Mouse (Mus musculus) right cerebral cortex, adult 2 months (tissue): ENCODE data around the gene Vmn2r1.

Experiments
- DNase-seq, 2 experiments: peaks; one replicate each; pipeline ENCODE4 v3.0.0; 2021 to 2022; ENCODE audit warnings: low spot score in 2 of 2

Gene Vmn2r1

DNA sequence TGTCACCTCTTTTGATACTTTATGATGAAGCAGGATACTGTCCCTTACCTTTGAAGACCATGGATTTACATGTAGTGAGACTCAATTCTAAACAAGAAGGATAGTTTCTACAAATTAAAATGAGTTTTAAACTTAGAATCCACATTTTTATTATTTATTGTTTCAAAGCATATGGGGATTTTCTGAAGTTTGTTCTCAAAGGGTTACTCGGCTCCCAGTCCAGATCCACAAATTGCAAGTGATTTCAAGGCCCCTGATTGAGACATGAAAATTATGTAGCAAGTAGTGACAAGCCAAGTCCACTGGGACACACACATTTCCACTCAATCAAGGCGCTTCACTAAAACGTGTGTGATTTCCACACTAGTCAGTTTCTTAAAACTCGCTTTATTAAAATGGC lies at the start of gene Vmn2r1:
Vmn2r1 (plus strand) TSS at position 301 of the 400 bp plus-strand sequence.
- no peak for DNase-seq

DNA sequence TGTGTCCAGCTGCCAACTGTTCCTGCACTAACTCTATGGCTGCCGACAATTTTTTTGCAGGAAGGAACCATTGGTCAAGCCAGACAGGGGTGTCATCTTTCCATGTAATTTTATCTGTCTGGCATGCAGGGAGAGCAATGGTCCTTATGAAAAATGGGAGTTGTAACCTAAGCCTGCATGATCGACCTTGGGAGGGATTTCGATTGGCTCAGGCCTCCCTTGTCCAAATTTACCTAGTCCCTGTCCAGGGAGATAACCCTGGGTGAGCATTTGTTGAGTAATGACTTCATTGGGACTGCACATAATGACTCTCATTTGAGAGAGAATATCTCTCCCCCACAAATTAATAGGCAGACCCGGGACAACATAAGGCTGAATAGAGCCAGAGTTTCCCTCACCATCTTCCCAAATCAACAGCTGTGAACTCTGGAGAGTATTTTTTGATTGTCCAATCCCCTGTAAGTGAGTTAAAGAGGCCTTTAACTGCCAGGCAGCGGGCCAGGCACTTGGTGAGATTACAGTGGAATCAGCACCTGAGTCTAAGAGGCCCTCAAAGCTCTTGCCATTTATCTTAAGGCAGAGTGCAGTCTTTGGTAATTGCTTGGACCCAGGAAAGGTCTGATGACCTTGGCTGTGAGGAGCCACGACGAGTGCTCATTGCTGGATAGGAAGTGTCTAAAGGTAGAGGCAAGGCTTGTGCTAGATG lies 43.1 kb upstream of the Vmn2r1 start:
- no peak for DNase-seq

DNA sequence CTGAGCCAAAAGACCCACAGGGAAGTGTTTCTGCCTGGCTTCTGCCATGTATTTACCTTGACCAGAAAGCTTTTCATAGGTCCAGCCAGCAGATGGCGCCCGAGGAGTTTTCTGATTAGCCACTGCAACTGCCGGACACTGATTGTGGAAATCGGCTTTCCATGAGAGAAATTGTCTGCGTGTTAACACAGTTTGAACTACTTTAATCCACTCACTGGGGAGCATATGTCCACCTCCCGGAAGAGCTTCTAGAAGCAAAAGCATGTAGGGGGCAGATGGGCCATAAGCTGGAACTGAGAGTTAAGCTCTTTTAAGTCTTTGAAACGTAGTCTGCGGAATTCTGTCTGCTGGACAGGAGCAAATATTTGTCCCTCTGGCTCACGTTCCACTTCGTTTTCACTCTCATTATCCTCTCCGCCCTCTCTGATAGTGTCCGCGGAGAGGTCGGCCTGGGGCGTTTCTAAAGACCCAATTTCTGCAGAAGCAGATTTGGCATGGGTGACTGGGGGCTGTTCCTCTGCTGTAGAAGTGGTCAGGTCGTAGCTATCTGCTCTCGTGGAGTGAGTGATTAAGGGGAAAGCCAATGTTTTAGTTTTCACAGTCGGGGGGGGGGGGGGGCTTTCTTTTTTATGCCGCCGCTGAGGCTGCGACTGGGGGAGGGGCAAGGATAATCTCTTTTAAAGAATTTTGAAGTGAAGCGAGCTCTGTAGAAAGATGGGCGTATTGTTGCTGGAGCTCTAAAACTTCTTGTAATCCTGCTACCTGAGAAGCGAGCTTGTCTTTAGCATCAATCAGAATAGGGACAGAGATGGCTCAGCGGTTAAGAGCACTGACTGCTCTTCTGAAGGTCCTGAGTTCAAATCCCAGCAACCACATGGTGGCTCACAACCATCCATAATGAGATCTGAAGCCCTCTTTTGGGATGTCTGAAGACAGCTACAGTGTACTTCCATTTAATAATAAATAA lies 41.2 kb upstream of the Vmn2r1 start:
- peak; percentile 94 to 95 for DNase-seq

DNA sequence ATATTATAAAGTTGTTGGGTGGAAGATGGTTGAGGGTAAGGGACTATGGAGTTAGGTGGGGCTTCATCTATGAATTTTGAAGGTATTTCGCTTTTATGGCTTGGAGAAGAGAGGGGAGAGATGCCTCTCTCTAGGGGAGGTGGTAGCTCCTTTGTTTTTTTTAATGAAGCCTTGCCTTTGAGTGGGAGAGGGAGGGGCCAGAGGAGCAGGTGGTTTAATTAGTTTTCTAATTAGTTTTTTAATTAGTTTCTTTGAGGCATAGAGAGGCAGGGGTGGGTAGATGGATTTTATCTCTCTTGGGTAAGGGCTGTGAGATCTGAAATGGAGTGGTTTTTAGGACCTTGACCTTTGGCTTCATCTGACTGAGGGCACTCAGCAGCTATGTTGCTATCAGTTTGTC lies 31.4 kb downstream of the Vmn2r1 start:
- no peak for DNase-seq

DNA sequence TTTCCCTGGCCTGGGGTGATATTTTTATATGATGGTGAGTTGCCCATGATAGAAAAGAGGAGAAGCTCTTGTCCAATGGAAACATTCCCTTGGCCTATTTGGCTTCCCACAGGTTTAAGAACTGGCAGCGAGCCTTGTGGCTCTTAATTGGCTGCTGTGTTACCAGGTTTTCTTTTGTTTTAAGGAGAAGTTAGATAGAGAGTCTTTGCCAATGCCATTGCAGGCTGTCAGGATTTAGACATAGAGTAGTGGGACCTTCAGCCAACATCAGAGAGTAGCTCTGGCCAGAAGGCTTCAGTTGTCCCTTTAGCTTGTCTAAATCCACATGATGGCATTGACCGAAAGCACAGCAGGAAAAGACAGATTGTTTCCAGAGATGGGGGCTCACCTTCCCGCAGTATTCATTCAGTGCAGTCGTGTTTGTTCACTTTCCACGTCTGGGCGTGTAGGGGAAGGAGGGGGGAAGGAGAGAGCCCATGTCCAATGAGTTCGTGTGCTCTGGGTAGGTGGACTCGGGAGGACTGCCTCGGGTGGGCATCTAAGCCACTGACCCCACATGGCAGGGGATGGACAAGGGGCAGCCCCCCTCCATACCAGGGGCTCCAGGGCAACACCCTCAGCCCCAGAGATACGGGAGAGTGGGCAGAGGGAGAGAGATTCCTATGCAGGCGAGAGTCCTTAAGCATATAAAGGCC lies 32.2 kb downstream of the Vmn2r1 start:
- DNase-seq = peak in 1 of 2 experiments; percentile 4

DNA sequence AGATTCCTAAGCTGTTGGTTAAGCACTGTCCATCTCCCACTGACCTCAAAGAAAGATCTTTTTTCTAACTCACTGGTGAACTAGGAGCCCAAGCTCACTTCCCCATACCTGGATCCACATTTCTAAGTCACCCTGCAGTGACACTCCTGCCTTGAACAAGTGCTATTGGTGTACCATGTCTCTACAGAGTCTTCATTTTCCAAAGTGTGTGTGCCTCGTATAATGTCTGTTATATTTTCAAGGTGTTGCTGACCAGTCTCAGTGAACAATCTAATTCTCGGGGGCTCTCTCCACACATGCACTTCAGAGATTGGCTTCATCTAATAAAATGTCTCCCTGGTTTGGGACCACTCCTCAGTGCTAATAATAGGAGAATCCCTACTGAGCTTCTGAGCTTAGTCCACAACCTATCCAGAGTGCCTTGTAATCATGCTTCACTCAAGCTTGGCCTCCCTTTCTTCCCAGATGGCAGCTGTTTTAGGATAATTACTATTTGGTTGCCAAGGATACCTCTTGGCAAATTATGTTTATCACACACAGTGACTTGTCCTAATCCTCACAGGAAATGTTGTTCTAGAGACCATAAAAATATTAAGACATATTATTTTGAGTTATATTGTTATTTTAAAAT lies 60.6 kb downstream of the Vmn2r1 start, which contains the start of gene Vmn2r2:
Vmn2r2 (minus strand) TSS at position 51 of the 631 bp plus-strand sequence.
- DNase-seq = no peak
